Mouse (Mus musculus): ENCODE results near the gene Vps4b.

DNA sequence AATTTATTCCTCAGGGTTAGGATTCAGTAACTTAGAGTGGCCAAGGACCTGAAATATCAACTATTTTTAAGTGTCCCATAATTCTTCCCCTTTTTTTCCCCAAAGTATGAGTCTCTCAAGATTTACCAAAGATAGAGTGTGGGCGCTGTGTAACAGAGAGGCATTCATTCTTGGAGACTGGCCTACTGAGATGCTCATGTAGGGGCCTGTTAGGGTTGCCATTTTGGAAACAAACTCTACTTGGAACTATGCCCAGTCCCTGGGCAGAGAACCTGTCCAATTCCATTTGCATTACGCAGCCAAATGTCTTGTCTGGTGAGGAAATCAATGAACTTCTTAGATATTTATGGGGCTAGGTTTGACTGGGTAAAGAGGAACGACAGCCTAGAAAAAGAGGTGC lies 25.8 kb upstream of the Vps4b start:
- TF ChIP-seq CTCF (IDR thresholded peaks at IDR 0.05; ENCODE audit: insufficient read depth, low read depth, low read length): no peak
- no peak for TF ChIP-seq POLR2A (IDR thresholded peaks at IDR 0.05; ENCODE audit: insufficient read depth, low read depth, low read length)

All from olfactory bulb, adult 2 months (tissue).